In the genomic region with DNA sequence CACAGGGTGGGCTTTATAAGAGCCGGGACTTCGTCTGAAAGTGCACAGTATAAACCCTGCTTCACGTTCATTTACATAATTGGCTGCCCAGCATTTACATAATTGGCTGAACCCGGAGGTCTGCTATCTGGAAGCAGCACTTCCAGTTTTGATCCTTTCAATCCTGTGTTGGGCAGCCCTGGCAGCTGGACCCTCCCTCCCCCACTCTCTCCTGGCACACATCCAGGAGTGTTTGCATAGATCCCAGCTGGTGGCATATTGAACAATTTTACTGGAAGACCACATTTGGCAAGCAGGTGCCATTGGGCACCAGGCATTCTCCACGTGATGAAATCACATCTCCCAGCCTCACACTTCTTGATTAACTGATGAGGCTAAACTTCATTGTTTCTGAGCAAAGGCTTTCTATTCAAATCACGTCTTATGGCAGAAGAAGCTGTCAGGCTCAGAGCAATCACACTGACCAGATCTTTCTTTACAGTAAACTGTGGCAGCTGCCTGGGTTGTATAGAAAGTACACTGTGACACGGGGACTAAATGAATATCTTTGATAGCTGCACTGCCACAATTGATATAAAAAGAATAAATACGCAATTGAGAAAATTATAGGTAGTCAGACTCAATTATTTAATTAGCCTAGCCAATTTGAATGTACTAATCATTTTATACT, we compare ENCODE assay signal across 8 mouse cellular contexts. TPM values are rescaled to one million over a fixed set of nuclear protein-coding genes. Genes with fewer than 3 reads are reported as not detected.
DNase-seq lines count a peak whose midpoint lies in the region; ATAC-seq and TF ChIP-seq lines count a peak whose summit lies in the region.

No protein-coding gene starts in this region.

- 38% methylated on average over 8 of the region's 8 CpGs for WGBS in intestine, embryonic 14.5 days
- WGBS in intestine, postnatal 0 days: 41% methylated on average over 8 of the region's 8 CpGs
- WGBS in midbrain, embryonic 14.5 days: 6% methylated on average over 8 of the region's 8 CpGs

- peak; percentile 69 for DNase-seq in intestine, embryonic 14.5 days (ENCODE audit: low spot score)
- DNase-seq in cerebellum, adult 9-11 months: peak; percentile 83
- DNase-seq in layer of hippocampus, adult 2 months (ENCODE audit: low spot score in 2 of 2): peak; percentile 61 to 72
- peak; percentile 94 for DNase-seq in midbrain, embryonic 14.5 days
- DNase-seq in spleen, postnatal 36 days (ENCODE audit: low spot score in 2 of 2): no peak
- DNase-seq in gastrocnemius, postnatal 25 days: no peak

- TF ChIP-seq CTCF in intestine, postnatal 0 days (IDR thresholded peaks at IDR 0.05; ENCODE audit: low read depth): no peak
- no peak for TF ChIP-seq CTCF in layer of hippocampus, adult 2 months (conservative IDR thresholded peaks at IDR 0.05)

- no peaks in the 10 kb centered on the region for H3K36me3 ChIP-seq in intestine, embryonic 14.5 days (ENCODE audit: control insufficient read depth, insufficient read depth, low read length)
- H3K36me3 ChIP-seq in intestine, postnatal 0 days (ENCODE audit: control insufficient read depth, insufficient read depth): no peaks in the 10 kb centered on the region
- no peaks in the 10 kb centered on the region for H3K36me3 ChIP-seq in midbrain, embryonic 14.5 days (ENCODE audit: control insufficient read depth, insufficient read depth, low read length)

- H3K27ac ChIP-seq in intestine, embryonic 14.5 days (ENCODE audit: low read depth): no peak overlapping the region
- no peak overlapping the region for H3K27ac ChIP-seq in intestine, postnatal 0 days (ENCODE audit: low read depth, low read length)
- H3K27ac ChIP-seq in layer of hippocampus, adult 2 months: peak overlapping the region; percentile 39; the same call in 1 of the 2 replicates
- peak overlapping the region; percentile 79 for H3K27ac ChIP-seq in midbrain, embryonic 14.5 days (replicated peaks; ENCODE audit: low read depth, low read length)

- H3K4me2 ChIP-seq in intestine, embryonic 14.5 days (ENCODE audit: low read length): no peak overlapping the region
- H3K4me2 ChIP-seq in intestine, postnatal 0 days (replicated peaks; ENCODE audit: low read depth): no peak overlapping the region
- H3K4me2 ChIP-seq in midbrain, embryonic 14.5 days (ENCODE audit: low read length): peak overlapping the region; percentile 48

- no peaks in the 10 kb centered on the region; the same call in 1 of the 2 replicates for H3K4me1 ChIP-seq in intestine, embryonic 14.5 days (replicated peaks; ENCODE audit: control insufficient read depth, insufficient read depth, low read length)
- no peaks in the 10 kb centered on the region for H3K4me1 ChIP-seq in intestine, postnatal 0 days (replicated peaks; ENCODE audit: control insufficient read depth, insufficient read depth, low read length)
- peaks cover 24% of the 10 kb centered on the region for H3K4me1 ChIP-seq in midbrain, embryonic 14.5 days (ENCODE audit: control insufficient read depth, insufficient read depth, low read length)

- H3K27me3 ChIP-seq in intestine, embryonic 14.5 days (replicated peaks; ENCODE audit: control insufficient read depth, insufficient read depth, low read length): no peaks in the 10 kb centered on the region
- no peaks in the 10 kb centered on the region for H3K27me3 ChIP-seq in intestine, postnatal 0 days (replicated peaks; ENCODE audit: control insufficient read depth, insufficient read depth, low read length)
- H3K27me3 ChIP-seq in midbrain, embryonic 14.5 days (ENCODE audit: control insufficient read depth, insufficient read depth, low read length): no peaks in the 10 kb centered on the region

- H3K9me3 ChIP-seq in intestine, embryonic 14.5 days (ENCODE audit: control insufficient read depth, low read length): no peaks in the 10 kb centered on the region
- no peaks in the 10 kb centered on the region for H3K9me3 ChIP-seq in intestine, postnatal 0 days (ENCODE audit: control insufficient read depth)
- H3K9me3 ChIP-seq in midbrain, embryonic 14.5 days (ENCODE audit: control insufficient read depth, low read length): no peaks in the 10 kb centered on the region

- H3K4me3 ChIP-seq in intestine, embryonic 14.5 days (ENCODE audit: low read depth, low read length): no peak overlapping the region
- no peak overlapping the region for H3K4me3 ChIP-seq in intestine, postnatal 0 days (ENCODE audit: low read depth, low read length)
- peak overlapping the region; percentile 24 for H3K4me3 ChIP-seq in layer of hippocampus, adult 2 months
- peak overlapping the region; percentile 14; the same call in 1 of the 2 replicates for H3K4me3 ChIP-seq in midbrain, embryonic 14.5 days (replicated peaks; ENCODE audit: low read depth, low read length)

- ATAC-seq in intestine, embryonic 14.5 days (replicated peaks; ENCODE audit: low FRiP score, low TSS enrichment, low read depth): peak; percentile 43; the same call in 1 of the 2 replicates
- no peak for ATAC-seq in intestine, postnatal 0 days
- ATAC-seq in granulocyte monocyte progenitor cell, adult 5-6 weeks (replicated peaks; ENCODE audit: poor library complexity, severe bottlenecking): peak; percentile 25; the same call in 1 of the 2 replicates
- ATAC-seq in midbrain, embryonic 14.5 days (ENCODE audit: low FRiP score, low TSS enrichment): peak; percentile 92

- no peak overlapping the region for H3K9ac ChIP-seq in intestine, embryonic 14.5 days (ENCODE audit: low read length)
- H3K9ac ChIP-seq in intestine, postnatal 0 days (ENCODE audit: low read depth, low read length): no peak overlapping the region
- H3K9ac ChIP-seq in midbrain, embryonic 14.5 days (replicated peaks; ENCODE audit: low read length): peak overlapping the region; percentile 1; the same call in 1 of the 2 replicates

RNA-seq across cellular contexts. Expression of a gene that starts 48.0 kb away (rescaled TPM):
- 32.1 and 35.7 TPM in 2 replicates for polyA plus RNA-seq in intestine, embryonic 14.5 days (2014; fragmentation: Nextera tagmentation; extraction: Ambion mirVana)
- 44.6 and 46.0 TPM in 2 replicates for polyA plus RNA-seq in intestine, postnatal 0 days (2015; fragmentation: Nextera tagmentation; extraction: Ambion mirVana)
- 26.1 and 31.9 TPM in 2 replicates for total RNA-seq in granulocyte monocyte progenitor cell, adult 5-6 weeks (2014; fragmentation: Nextera tagmentation)
- total RNA-seq in granulocyte monocyte progenitor cell, adult 5-6 weeks (2017): 18.0 and 45.4 TPM in 2 replicates
- total RNA-seq in layer of hippocampus, adult 2 months (2021): 10 to 100 TPM; 27.5 to 28.6 TPM
- 22.8 and 28.8 TPM in 2 replicates for polyA plus RNA-seq in midbrain, embryonic 14.5 days (2014; fragmentation: Nextera tagmentation; extraction: Ambion mirVana)
- 10 to 100 TPM; 41.5 to 48.3 TPM for total RNA-seq in gastrocnemius, postnatal 25 days (2021)

RNA-seq across cellular contexts. Expression of a gene that starts 48.5 kb away (rescaled TPM):
- polyA plus RNA-seq in intestine, embryonic 14.5 days (2014; fragmentation: Nextera tagmentation; extraction: Ambion mirVana): 2.1 and 2.6 TPM in 2 replicates
- polyA plus RNA-seq in intestine, postnatal 0 days (2015; fragmentation: Nextera tagmentation; extraction: Ambion mirVana): 3.2 and 3.3 TPM in 2 replicates
- total RNA-seq in granulocyte monocyte progenitor cell, adult 5-6 weeks (2014; fragmentation: Nextera tagmentation): 19.2 and 24.4 TPM in 2 replicates
- total RNA-seq in granulocyte monocyte progenitor cell, adult 5-6 weeks (2017): 11.2 and 14.4 TPM in 2 replicates
- 10 to 100 TPM in 1 of 2 experiments, 1 to 10 TPM in 1; 9.3 to 10.1 TPM for total RNA-seq in layer of hippocampus, adult 2 months (2021)
- polyA plus RNA-seq in midbrain, embryonic 14.5 days (2014; fragmentation: Nextera tagmentation; extraction: Ambion mirVana): 1.3 TPM in 2 replicates
- total RNA-seq in gastrocnemius, postnatal 25 days (2021): 10 to 100 TPM; 11.0 to 11.1 TPM

Comparison
In these comparisons a context has a peak if more than half of its experiments do, and no peak if none do; other contexts are left out.
1. DNase-seq: peak in intestine, embryonic 14.5 days (single experiment), cerebellum, adult 9-11 months (single experiment), layer of hippocampus, adult 2 months (2 of 2) and midbrain, embryonic 14.5 days (single experiment); none in spleen, postnatal 36 days (0 of 2) and gastrocnemius, postnatal 25 days (single experiment).
2. H3K27ac ChIP-seq: peak in layer of hippocampus, adult 2 months (single experiment) and midbrain, embryonic 14.5 days (single experiment); none in intestine, embryonic 14.5 days (single experiment) and intestine, postnatal 0 days (single experiment).
3. H3K4me3 ChIP-seq: peak in layer of hippocampus, adult 2 months (single experiment) and midbrain, embryonic 14.5 days (single experiment); none in intestine, embryonic 14.5 days (single experiment) and intestine, postnatal 0 days (single experiment).